Mouse (Mus musculus): ENCODE results near the gene Uvrag.

Uvrag gene

GRCm38 (mm10) chr7:99164873-99165410, 24.0 kb upstream of the Uvrag start:
- DNase-seq (ENCODE audit: low read depth, low spot score), result no peak

- no peak for DNase-seq (ENCODE audit: low read depth, low spot score)
Observed at GRCm38 (mm10) chr7:99162462-99162861, 21.5 kb upstream of the Uvrag start.

- no peak for DNase-seq (ENCODE audit: low read depth, low spot score)
Observed at GRCm38 (mm10) chr7:99161961-99162360, 21.0 kb upstream of the Uvrag start.

GRCm38 (mm10) chr7:99161529-99161928, 20.6 kb upstream of the Uvrag start:
- DNase-seq (ENCODE audit: low read depth, low spot score), result no peak

GRCm38 (mm10) chr7:99160995-99161394, 20.1 kb upstream of the Uvrag start:
- DNase-seq (ENCODE audit: low read depth, low spot score), result no peak

GRCm38 (mm10) chr7:99159446-99159845, 18.5 kb upstream of the Uvrag start:
- DNase-seq (ENCODE audit: low read depth, low spot score), result no peak

GRCm38 (mm10) chr7:99158904-99159303, 18.0 kb upstream of the Uvrag start:
- no peak for DNase-seq (ENCODE audit: low read depth, low spot score)

- DNase-seq (ENCODE audit: low read depth, low spot score), result no peak
Observed at GRCm38 (mm10) chr7:99158011-99158410, 17.1 kb upstream of the Uvrag start.

GRCm38 (mm10) chr7:99156737-99157136, 15.8 kb upstream of the Uvrag start:
- DNase-seq (ENCODE audit: low read depth, low spot score), result no peak

GRCm38 (mm10) chr7:99155311-99156289, 14.7 kb upstream of the Uvrag start:
- no peak for DNase-seq (ENCODE audit: low read depth, low spot score)

- no peak for DNase-seq (ENCODE audit: low read depth, low spot score)
Observed at GRCm38 (mm10) chr7:99154648-99155151, 13.8 kb upstream of the Uvrag start.

- DNase-seq (ENCODE audit: low read depth, low spot score), result no peak
Observed at GRCm38 (mm10) chr7:99153686-99154202, 12.8 kb upstream of the Uvrag start.

GRCm38 (mm10) chr7:99152756-99153155, 11.8 kb upstream of the Uvrag start:
- no peak for DNase-seq (ENCODE audit: low read depth, low spot score)

- DNase-seq (ENCODE audit: low read depth, low spot score), result peak; percentile 83
Observed at GRCm38 (mm10) chr7:99151342-99151741, 10.4 kb upstream of the Uvrag start.

GRCm38 (mm10) chr7:99149017-99149416, 8.1 kb upstream of the Uvrag start:
- DNase-seq (ENCODE audit: low read depth, low spot score), result no peak

GRCm38 (mm10) chr7:99147494-99147893, 6.6 kb upstream of the Uvrag start:
- DNase-seq (ENCODE audit: low read depth, low spot score), result no peak

- DNase-seq (ENCODE audit: low read depth, low spot score), result no peak
Observed at GRCm38 (mm10) chr7:99146906-99147305, 6.0 kb upstream of the Uvrag start.

GRCm38 (mm10) chr7:99146011-99146410, 5.1 kb upstream of the Uvrag start:
- DNase-seq (ENCODE audit: low read depth, low spot score), result no peak

- no peak for DNase-seq (ENCODE audit: low read depth, low spot score)
Observed at GRCm38 (mm10) chr7:99144616-99145015, 3.7 kb upstream of the Uvrag start.

- no peak for DNase-seq (ENCODE audit: low read depth, low spot score)
Observed at GRCm38 (mm10) chr7:99143244-99143643, 2.3 kb upstream of the Uvrag start.

- DNase-seq (ENCODE audit: low read depth, low spot score), result no peak
Observed at GRCm38 (mm10) chr7:99141919-99142606, 1.1 kb upstream of the Uvrag start.

GRCm38 (mm10) chr7:99140511-99140910, 430 bp downstream of the Uvrag start:
- DNase-seq (ENCODE audit: low read depth, low spot score), result no peak

Measured in WW6 (cell line).